Mouse (Mus musculus): ENCODE measurements at regions not wholly inside any gene's neighbourhood (a gene's known extent, or its start where the extent isn't known, plus 50 kb on each side); places are given as distances from the start of the nearest gene placed in this dataset.
A peak's percentile ranks its signal among the peaks of the same experiment; 100 is the strongest.
"Not testable (repeated sequence)": the region's sequence is repeated elsewhere in the genome, so short reads cannot be mapped to it uniquely, and the experiment has no call there.

DNA sequence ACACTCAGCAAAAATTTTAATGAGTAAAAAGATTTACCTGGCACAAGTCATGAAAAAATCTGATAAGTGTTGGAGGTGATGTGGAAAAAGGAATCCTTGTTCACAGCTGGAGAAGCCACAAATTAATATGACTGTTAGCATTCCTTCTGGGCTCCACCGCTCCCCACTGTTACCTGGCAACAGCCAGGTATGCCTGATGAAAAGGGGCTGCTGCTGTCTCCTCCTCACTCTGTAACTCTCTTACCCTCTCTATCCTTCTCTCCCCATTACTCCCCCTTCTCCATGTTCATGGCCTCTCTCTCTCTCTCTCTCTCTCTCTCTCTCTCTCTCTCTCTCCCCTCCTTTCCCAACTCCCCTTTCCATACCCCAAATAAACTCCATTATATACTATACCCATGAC is 169.6 kb upstream of the Fer start:
- no peak for DNase-seq (ENCODE audit: extremely low spot score in 1 of 2, low spot score in 1 of 2)

- no peak for DNase-seq (ENCODE audit: extremely low spot score in 1 of 2, low spot score in 1 of 2)
Measured at GRCm38 (mm10) chr17:63699537-63699936, 163.3 kb upstream of the Fer start.

DNA sequence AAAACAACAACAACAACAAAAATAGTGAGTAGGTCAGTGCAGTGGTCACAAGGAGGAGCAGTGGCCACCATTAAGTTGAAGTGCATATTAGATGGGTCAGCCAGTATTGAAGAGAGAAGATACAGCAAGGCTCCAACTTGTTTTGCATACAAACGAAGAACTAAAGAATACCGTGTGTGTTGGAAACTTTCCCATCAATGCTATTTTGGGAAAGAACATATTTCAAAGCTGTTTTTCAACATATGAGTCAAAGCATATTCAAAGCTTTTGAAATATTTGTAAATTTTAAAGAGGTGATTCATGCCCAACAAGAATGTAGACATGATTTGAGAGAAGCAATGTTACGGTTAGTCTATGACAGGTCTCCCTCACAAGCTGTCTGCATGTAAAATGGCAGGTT is 157.9 kb upstream of the Fer start:
- DNase-seq (ENCODE audit: extremely low spot score in 1 of 2, low spot score in 1 of 2), result no peak

DNA sequence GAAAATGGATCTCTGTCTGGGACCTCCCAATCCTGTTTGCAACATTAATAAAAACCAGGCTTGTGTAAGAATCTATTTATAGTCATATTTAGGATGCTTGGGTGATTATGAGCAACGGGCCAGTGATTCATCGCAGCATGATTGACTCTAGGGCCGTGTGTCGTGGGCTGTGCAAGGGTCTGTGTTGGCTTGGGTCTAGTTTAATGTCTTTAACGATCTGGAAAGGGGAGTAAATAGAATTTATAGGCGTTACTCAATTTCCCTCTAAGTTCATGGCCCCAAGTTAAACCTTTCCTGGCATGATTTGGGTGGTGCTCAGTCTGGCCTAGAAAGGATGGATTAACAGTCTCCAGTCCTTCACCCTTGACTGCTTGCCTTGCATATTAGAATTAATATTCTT is 149.9 kb upstream of the Fer start:
- DNase-seq (ENCODE audit: extremely low spot score in 1 of 2, low spot score in 1 of 2), result no peak

- DNase-seq (ENCODE audit: extremely low spot score in 1 of 2, low spot score in 1 of 2), result no peak
Measured at GRCm38 (mm10) chr17:63715687-63716086, 147.2 kb upstream of the Fer start.

GRCm38 (mm10) chr17:63716161-63716560 is 146.7 kb upstream of the Fer start:
- peak in 1 of 2 experiments; percentile 20 for DNase-seq (ENCODE audit: extremely low spot score in 1 of 2, low spot score in 1 of 2)

DNA sequence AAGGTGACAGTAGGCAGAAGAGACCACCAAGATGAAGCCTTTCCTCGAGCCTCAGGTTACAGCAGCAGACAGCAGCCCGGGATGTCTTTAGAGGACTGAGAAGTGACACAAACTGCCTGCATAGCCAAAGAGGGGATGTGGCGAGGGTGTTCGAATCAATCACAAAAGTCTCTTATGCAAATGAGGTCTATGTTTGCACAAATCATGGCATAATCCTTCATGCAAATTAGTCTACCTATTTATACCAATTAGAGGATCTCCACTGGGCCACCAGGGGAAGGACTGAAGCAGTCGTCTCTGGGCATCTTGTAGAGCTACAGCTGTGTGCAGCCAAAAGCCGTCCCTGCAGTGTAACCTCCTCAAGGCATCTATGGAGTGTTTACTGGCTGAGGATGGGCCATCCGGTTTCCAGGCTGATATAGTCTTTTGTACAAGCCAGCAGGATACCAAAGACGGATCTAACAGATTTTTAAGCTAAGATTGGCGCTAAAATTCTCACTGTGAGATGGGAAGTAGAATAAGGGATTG is 145.7 kb upstream of the Fer start:
- DNase-seq (ENCODE audit: extremely low spot score in 1 of 2, low spot score in 1 of 2), result no peak

DNA sequence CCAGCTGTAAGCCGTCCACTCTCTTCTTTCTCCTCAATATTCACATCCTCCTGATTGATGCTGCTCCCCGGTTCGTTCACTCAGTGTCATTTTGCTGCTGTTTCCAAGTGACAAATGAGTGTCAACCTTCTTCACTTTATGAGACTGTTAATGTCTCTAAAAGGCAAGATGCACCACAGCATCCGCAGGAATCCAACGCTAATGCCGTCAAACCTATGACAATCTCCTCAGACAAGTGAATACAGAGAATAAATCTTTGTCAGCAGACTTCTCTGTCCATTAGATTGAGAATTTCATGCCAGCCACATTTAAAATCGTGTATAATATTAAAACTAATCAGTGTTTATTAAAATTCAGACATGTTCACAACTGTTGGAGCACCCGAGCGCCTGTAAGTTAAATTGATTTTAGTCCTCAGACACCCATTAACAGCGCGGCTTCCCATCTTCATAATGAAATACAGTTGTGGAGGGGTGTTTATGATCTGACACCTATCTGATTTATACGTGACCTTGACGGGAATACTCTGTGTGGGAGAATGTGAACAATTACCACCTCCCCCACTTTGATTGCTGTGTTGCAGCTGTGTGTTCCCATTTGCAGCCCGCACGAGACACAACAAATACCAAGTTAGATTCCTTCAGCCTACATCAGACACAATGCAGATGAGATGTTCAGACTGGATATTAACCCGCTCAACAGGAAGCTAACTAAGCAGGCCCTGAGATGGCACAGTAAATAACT is 143.7 kb upstream of the Fer start:
- no peak for DNase-seq (ENCODE audit: extremely low spot score in 1 of 2, low spot score in 1 of 2)

GRCm38 (mm10) chr17:63719771-63720170 is 143.1 kb upstream of the Fer start:
- no peak for DNase-seq (ENCODE audit: extremely low spot score in 1 of 2, low spot score in 1 of 2)

DNA sequence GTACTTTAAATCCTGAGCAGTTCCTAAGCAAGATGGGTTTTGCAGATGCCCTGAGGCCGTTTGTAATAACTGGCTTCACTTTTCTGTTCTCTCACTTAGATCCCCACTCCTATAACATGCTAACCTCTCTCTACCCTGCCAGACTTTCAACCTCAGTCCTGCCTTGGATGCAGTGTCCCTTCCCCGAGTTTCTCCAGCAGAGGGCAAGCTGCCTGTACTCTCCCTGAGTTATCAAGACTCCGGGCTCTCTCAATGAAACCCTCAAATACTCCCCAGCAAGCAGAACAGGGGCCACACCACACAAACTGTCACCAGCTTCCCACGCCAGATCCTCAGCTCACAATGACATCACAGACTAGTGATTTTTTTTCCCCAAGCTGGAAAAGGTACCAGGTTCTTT is 142.0 kb upstream of the Fer start:
- DNase-seq (ENCODE audit: extremely low spot score in 1 of 2, low spot score in 1 of 2), result no peak

- DNase-seq (ENCODE audit: extremely low spot score in 1 of 2, low spot score in 1 of 2), result no peak
Measured at GRCm38 (mm10) chr17:63722434-63723004, 140.3 kb upstream of the Fer start.

DNA sequence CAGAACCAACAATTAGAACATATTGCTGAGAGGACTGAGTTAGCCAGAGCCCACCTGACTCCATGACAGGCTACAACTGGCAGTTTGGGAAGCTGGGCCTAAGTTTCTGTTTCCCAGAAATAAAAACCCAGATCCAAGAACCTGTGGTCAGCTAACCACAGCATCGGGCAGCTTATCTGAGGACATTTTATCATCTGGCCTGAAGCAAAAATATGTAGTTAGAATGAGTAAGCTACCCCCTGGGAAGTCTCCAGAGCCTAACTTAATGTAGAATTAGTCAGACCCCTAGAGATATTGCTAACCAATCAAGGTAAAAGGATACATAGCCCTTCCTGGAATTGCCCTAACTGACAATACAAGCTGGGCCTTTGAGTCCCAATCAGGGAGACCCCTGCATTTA is 124.7 kb upstream of the Fer start:
- DNase-seq (ENCODE audit: extremely low spot score in 1 of 2, low spot score in 1 of 2), result no peak

DNA sequence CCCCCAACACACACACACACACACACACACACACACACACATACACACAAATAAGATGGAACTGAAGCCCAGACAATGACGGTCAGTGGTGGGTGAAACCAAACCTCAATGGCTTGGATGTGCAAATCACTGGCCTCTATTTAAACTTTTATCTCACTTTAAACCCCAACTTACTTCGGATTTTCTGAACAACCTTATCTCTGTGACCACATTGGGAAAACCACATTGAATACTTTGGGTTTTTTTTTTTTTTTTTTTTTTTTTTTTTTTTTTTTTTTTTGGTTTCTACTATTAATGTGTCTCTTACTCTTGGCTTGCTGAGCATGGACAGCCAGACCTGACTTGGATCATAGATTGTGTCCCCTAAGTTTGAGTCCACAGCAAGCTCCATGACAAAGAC is 123.2 kb upstream of the Fer start:
- DNase-seq (ENCODE audit: extremely low spot score in 1 of 2, low spot score in 1 of 2), result no peak

DNA sequence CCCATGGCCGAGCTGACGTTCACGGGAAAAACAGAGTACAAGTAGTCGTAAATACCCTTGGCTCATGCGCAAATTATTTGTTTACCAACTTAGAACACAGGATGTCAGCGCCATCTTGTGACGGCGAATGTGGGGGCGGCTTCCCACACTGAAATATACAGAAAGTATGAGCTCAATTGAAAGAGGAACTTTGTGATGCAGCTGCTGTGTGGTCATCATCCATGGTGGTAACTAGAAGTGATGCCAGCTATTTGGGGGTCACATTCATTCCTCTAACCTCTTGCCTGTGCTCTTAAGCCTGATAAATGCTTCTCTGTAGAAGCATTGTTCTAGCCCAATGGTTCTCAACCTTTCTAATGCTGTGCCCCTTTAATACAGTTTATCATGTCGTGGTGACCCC is 113.6 kb upstream of the Fer start:
- not testable (repeated sequence) for DNase-seq (ENCODE audit: extremely low spot score in 1 of 2, low spot score in 1 of 2)

DNA sequence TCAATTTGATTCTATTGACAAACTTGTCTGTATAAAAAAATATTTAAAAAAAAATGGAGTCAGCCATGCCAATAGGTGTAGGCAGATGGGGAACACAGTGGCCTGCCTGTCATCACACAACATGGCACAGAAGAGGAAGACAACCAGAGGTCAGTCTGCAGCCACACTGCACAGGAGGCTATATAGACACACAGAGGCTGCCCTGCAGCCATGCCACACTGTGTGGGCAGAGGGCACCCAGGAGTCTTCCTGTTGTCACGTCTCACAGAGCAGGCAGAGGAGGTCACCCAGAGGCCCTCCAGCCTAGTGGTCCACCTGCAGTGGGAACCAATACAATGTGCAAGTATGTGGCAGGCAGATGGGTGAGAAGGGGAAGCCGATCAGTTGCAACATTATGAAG is 108.5 kb upstream of the Fer start:
- no peak for DNase-seq (ENCODE audit: extremely low spot score in 1 of 2, low spot score in 1 of 2)

DNA sequence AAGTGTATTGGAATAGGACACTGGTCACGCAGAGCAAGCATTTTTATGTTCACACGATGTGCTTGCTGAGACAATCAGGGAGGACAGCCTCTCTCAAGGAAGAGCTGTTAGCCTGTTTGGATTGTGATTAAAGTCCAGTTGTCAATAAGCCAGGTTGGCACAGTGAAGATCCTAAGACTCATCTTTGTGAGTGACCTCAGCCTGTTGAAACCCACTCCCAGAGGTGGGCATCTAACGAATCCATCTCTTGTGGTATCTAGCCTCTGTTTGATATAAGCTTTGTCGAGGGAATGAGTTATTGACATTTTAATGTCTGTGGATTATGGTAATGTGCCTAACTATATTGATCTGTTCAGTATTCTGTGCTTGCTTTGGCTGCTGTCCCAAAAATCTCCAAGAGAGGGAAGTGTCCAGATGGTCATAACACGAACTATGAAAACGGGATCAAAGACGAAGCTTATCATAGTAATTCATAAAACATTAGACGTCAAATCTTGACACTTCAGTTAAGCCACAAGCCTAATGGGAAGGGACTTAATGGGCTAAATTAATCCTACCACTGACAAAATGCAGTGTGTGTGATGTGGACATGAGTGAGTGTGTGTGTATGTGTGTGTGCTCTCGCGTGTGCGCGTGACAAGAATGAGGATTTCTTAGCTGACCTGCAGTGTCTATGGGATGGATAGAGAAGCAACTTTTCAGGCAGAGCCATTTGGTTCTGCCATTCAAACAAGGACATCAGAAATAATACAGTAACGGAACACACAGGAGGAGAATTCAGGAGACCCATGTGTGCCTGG is 104.8 kb upstream of the Fer start:
- no peak for DNase-seq (ENCODE audit: extremely low spot score in 1 of 2, low spot score in 1 of 2)

DNA sequence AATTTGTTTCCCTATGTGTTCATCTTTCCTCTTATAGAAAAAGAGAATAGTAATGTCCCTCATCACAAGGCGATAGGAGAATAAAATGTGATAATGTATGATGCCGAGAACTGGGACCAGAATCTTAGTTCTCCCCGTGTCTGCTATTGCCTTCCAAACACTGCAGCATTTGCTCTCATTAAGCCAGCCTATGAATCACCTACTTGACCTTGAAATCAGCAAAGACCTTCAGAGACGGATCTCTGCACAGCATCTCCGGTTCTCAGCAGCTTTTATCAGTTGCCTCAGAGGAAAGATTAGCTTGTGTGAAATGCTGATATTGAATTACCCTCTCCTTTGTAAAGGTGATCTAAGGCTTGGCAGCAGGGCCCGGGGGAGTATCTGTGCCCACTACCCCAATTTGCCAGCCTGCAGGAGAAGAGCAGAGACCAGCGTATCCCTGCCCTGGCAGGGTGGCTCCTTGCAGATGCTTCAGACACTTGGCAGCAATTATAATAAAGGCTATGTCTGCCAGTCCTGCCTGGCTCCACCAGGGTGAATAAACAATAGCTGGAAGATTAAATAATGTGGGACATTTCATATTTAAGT is 104.0 kb upstream of the Fer start:
- DNase-seq (ENCODE audit: extremely low spot score in 1 of 2, low spot score in 1 of 2), result no peak

DNA sequence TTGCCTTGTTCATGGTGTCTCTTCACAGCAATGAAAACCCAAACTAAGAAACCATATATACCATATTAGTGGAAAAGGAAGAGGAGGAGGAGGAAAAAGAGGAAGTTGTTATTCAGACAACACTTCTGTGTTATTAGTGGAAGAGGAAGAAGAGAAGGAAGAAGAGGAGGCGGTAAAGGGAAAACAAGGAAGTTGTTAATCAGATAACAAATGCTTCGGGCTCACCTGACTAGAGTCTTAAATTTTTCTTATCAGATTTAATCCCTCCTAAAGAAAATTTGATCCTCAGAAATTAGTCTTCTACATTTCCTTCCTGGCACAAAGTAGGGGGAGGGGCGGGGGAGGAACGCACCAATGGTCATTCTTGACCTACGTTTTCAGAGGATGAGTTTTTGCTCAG is 101.8 kb upstream of the Fer start:
- DNase-seq (ENCODE audit: extremely low spot score in 1 of 2, low spot score in 1 of 2), result no peak

GRCm38 (mm10) chr17:63771111-63771510 is 91.8 kb upstream of the Fer start:
- DNase-seq (ENCODE audit: extremely low spot score in 1 of 2, low spot score in 1 of 2), result no peak

GRCm38 (mm10) chr17:63784381-63785116 is 78.3 kb upstream of the Fer start:
- DNase-seq (ENCODE audit: extremely low spot score in 1 of 2, low spot score in 1 of 2), result no peak
